Mouse (Mus musculus): ENCODE data around the gene Mbtps1. TPM values are rescaled to one million over a fixed set of nuclear protein-coding genes. Genes with fewer than 3 reads are reported as not detected.

Gene Mbtps1
- polyA plus RNA-seq, 1 experiment from 2014 or later = 72.4 TPM

GRCm38 (mm10) chr8:119548560-119549113, 9.9 kb downstream of the Mbtps1 start:
- ATAC-seq (replicated peaks; ENCODE audit: extremely low read depth, insufficient read depth, low FRiP score) = no peak
- Histone ChIP-seq H3K9ac (ENCODE audit: low read length) (no peak overlapping the region), H3K4me3 (ENCODE audit: low read length) (no peak overlapping the region), H3K4me1 (ENCODE audit: control insufficient read depth, insufficient read depth, low read length) (peaks cover 4% of the 10 kb centered on the region; the same call in 1 of the 2 replicates), H3K27ac (ENCODE audit: low read length) (no peak overlapping the region), H3K36me3 (ENCODE audit: control insufficient read depth, insufficient read depth) (peaks cover 26% of the 10 kb centered on the region), H3K4me2 (ENCODE audit: low read depth, low read length) (no peak overlapping the region), H3K9me3 (replicated peaks; ENCODE audit: control insufficient read depth, low read length) (no peaks in the 10 kb centered on the region), H3K27me3 (ENCODE audit: control insufficient read depth, insufficient read depth, low read length) (no peaks in the 10 kb centered on the region)
- WGBS = 71% methylated on average over 7 of the region's 7 CpGs

GRCm38 (mm10) chr8:119547019-119547691, 11.4 kb downstream of the Mbtps1 start:
- Histone ChIP-seq H3K4me2 (ENCODE audit: low read depth, low read length) (no peak overlapping the region), H3K4me1 (ENCODE audit: control insufficient read depth, insufficient read depth, low read length) (0 out of 2 replicates have a peak, but pooled peaks cover 2% of the 10 kb centered on the region), H3K9me3 (replicated peaks; ENCODE audit: control insufficient read depth, low read length) (no peaks in the 10 kb centered on the region), H3K27ac (ENCODE audit: low read length) (no peak overlapping the region), H3K27me3 (ENCODE audit: control insufficient read depth, insufficient read depth, low read length) (no peaks in the 10 kb centered on the region), H3K36me3 (ENCODE audit: control insufficient read depth, insufficient read depth) (peaks cover 32% of the 10 kb centered on the region), H3K4me3 (ENCODE audit: low read length) (no peak overlapping the region), H3K9ac (ENCODE audit: low read length) (no peak overlapping the region)
- ATAC-seq (replicated peaks; ENCODE audit: extremely low read depth, insufficient read depth, low FRiP score) = peak; percentile 41; the same call in 1 of the 2 replicates
- WGBS = 71% methylated on average over 18 of the region's 18 CpGs

GRCm38 (mm10) chr8:119545791-119546190, 12.7 kb downstream of the Mbtps1 start:
- WGBS = 94% methylated on average over 6 of the region's 6 CpGs
- H3K4me1 ChIP-seq (ENCODE audit: control insufficient read depth, insufficient read depth, low read length) = 0 out of 2 replicates have a peak, but pooled peaks cover 2% of the 10 kb centered on the region

GRCm38 (mm10) chr8:119545180-119545579, 13.4 kb downstream of the Mbtps1 start:
- 75% methylated on average over 6 of the region's 6 CpGs for WGBS
- Histone ChIP-seq H3K4me2 (ENCODE audit: low read depth, low read length) (no peak overlapping the region), H3K4me3 (ENCODE audit: low read length) (no peak overlapping the region), H3K4me1 (ENCODE audit: control insufficient read depth, insufficient read depth, low read length) (0 out of 2 replicates have a peak, but pooled peaks cover 2% of the 10 kb centered on the region), H3K9me3 (replicated peaks; ENCODE audit: control insufficient read depth, low read length) (no peaks in the 10 kb centered on the region), H3K9ac (ENCODE audit: low read length) (no peak overlapping the region), H3K36me3 (ENCODE audit: control insufficient read depth, insufficient read depth) (peaks cover 49% of the 10 kb centered on the region), H3K27ac (ENCODE audit: low read length) (no peak overlapping the region), H3K27me3 (ENCODE audit: control insufficient read depth, insufficient read depth, low read length) (no peaks in the 10 kb centered on the region)
- ATAC-seq (replicated peaks; ENCODE audit: extremely low read depth, insufficient read depth, low FRiP score) = no peak

More at GRCm38 (mm10) chr8:119545791-119546190, 12.7 kb downstream of the Mbtps1 start:
- ATAC-seq (replicated peaks; ENCODE audit: extremely low read depth, insufficient read depth, low FRiP score) = no peak
- Histone ChIP-seq H3K4me2 (ENCODE audit: low read depth, low read length) (no peak overlapping the region), H3K27ac (ENCODE audit: low read length) (no peak overlapping the region), H3K9me3 (replicated peaks; ENCODE audit: control insufficient read depth, low read length) (no peaks in the 10 kb centered on the region), H3K27me3 (ENCODE audit: control insufficient read depth, insufficient read depth, low read length) (no peaks in the 10 kb centered on the region), H3K9ac (ENCODE audit: low read length) (no peak overlapping the region), H3K36me3 (ENCODE audit: control insufficient read depth, insufficient read depth) (peaks cover 44% of the 10 kb centered on the region), H3K4me3 (ENCODE audit: low read length) (no peak overlapping the region)

GRCm38 (mm10) chr8:119544606-119545005, 13.9 kb downstream of the Mbtps1 start:
- ATAC-seq (replicated peaks; ENCODE audit: extremely low read depth, insufficient read depth, low FRiP score) = no peak
- H3K27me3 ChIP-seq (ENCODE audit: control insufficient read depth, insufficient read depth, low read length) = no peaks in the 10 kb centered on the region
- H3K4me2 ChIP-seq (ENCODE audit: low read depth, low read length) = no peak overlapping the region
- H3K36me3 ChIP-seq (ENCODE audit: control insufficient read depth, insufficient read depth) = peaks cover 55% of the 10 kb centered on the region
- WGBS = 83% methylated on average over 3 of the region's 3 CpGs
- no peaks in the 10 kb centered on the region for H3K9me3 ChIP-seq (replicated peaks; ENCODE audit: control insufficient read depth, low read length)
- no peak overlapping the region for H3K4me3 ChIP-seq (ENCODE audit: low read length)
- no peak overlapping the region for H3K9ac ChIP-seq (ENCODE audit: low read length)
- H3K4me1 ChIP-seq (ENCODE audit: control insufficient read depth, insufficient read depth, low read length) = 0 out of 2 replicates have a peak, but pooled peaks cover 2% of the 10 kb centered on the region
- H3K27ac ChIP-seq (ENCODE audit: low read length) = no peak overlapping the region

GRCm38 (mm10) chr8:119531973-119532372, 26.6 kb downstream of the Mbtps1 start:
- no peaks in the 10 kb centered on the region for H3K27me3 ChIP-seq (ENCODE audit: control insufficient read depth, insufficient read depth, low read length)
- no peak overlapping the region for H3K9ac ChIP-seq (ENCODE audit: low read length)
- H3K4me1 ChIP-seq (ENCODE audit: control insufficient read depth, insufficient read depth, low read length) = no peaks in the 10 kb centered on the region
- H3K4me2 ChIP-seq (ENCODE audit: low read depth, low read length) = no peak overlapping the region
- ATAC-seq (replicated peaks; ENCODE audit: extremely low read depth, insufficient read depth, low FRiP score) = peak; percentile 49
- 51% methylated on average over 9 of the region's 9 CpGs for WGBS
- no peak overlapping the region for H3K27ac ChIP-seq (ENCODE audit: low read length)
- H3K4me3 ChIP-seq (ENCODE audit: low read length) = no peak overlapping the region
- peaks cover 80% of the 10 kb centered on the region for H3K36me3 ChIP-seq (ENCODE audit: control insufficient read depth, insufficient read depth)
- H3K9me3 ChIP-seq (replicated peaks; ENCODE audit: control insufficient read depth, low read length) = no peaks in the 10 kb centered on the region

GRCm38 (mm10) chr8:119531397-119531796, 27.1 kb downstream of the Mbtps1 start:
- no peaks in the 10 kb centered on the region for H3K9me3 ChIP-seq (replicated peaks; ENCODE audit: control insufficient read depth, low read length)
- H3K4me1 ChIP-seq (ENCODE audit: control insufficient read depth, insufficient read depth, low read length) = no peaks in the 10 kb centered on the region
- peaks cover 74% of the 10 kb centered on the region for H3K36me3 ChIP-seq (ENCODE audit: control insufficient read depth, insufficient read depth)
- no peak overlapping the region for H3K27ac ChIP-seq (ENCODE audit: low read length)
- ATAC-seq (replicated peaks; ENCODE audit: extremely low read depth, insufficient read depth, low FRiP score) = no peak
- no peak overlapping the region for H3K4me2 ChIP-seq (ENCODE audit: low read depth, low read length)
- 92% methylated on average over 3 of the region's 3 CpGs for WGBS
- no peaks in the 10 kb centered on the region for H3K27me3 ChIP-seq (ENCODE audit: control insufficient read depth, insufficient read depth, low read length)
- no peak overlapping the region for H3K9ac ChIP-seq (ENCODE audit: low read length)
- H3K4me3 ChIP-seq (ENCODE audit: low read length) = no peak overlapping the region

- no peak for ATAC-seq (replicated peaks; ENCODE audit: extremely low read depth, insufficient read depth, low FRiP score)
- Histone ChIP-seq H3K27ac (ENCODE audit: low read length) (no peak overlapping the region), H3K9me3 (replicated peaks; ENCODE audit: control insufficient read depth, low read length) (no peaks in the 10 kb centered on the region), H3K4me1 (ENCODE audit: control insufficient read depth, insufficient read depth, low read length) (no peaks in the 10 kb centered on the region), H3K4me3 (ENCODE audit: low read length) (no peak overlapping the region), H3K4me2 (ENCODE audit: low read depth, low read length) (no peak overlapping the region), H3K36me3 (ENCODE audit: control insufficient read depth, insufficient read depth) (peaks cover 70% of the 10 kb centered on the region), H3K9ac (ENCODE audit: low read length) (no peak overlapping the region), H3K27me3 (ENCODE audit: control insufficient read depth, insufficient read depth, low read length) (no peaks in the 10 kb centered on the region)
- WGBS = 60% methylated on average over 6 of the region's 6 CpGs
Measured at GRCm38 (mm10) chr8:119530937-119531336, 27.6 kb downstream of the Mbtps1 start.

- no peak overlapping the region for H3K4me3 ChIP-seq (ENCODE audit: low read length)
- no peak overlapping the region for H3K4me2 ChIP-seq (ENCODE audit: low read depth, low read length)
- no peaks in the 10 kb centered on the region for H3K4me1 ChIP-seq (ENCODE audit: control insufficient read depth, insufficient read depth, low read length)
- H3K9ac ChIP-seq (ENCODE audit: low read length) = no peak overlapping the region
- WGBS = 85% methylated on average over 7 of the region's 7 CpGs
- no peak overlapping the region for H3K27ac ChIP-seq (ENCODE audit: low read length)
- H3K9me3 ChIP-seq (replicated peaks; ENCODE audit: control insufficient read depth, low read length) = no peaks in the 10 kb centered on the region
- no peak for ATAC-seq (replicated peaks; ENCODE audit: extremely low read depth, insufficient read depth, low FRiP score)
- H3K36me3 ChIP-seq (ENCODE audit: control insufficient read depth, insufficient read depth) = peaks cover 70% of the 10 kb centered on the region
- H3K27me3 ChIP-seq (ENCODE audit: control insufficient read depth, insufficient read depth, low read length) = no peaks in the 10 kb centered on the region
Measured at GRCm38 (mm10) chr8:119528762-119529161, 29.8 kb downstream of the Mbtps1 start.
